Mouse (Mus musculus): ENCODE results near the gene Dnajc6. TPM values are rescaled to one million over a fixed set of nuclear protein-coding genes. Genes with fewer than 3 reads are reported as not detected.
A peak's percentile ranks its signal among the peaks of the same experiment; 100 is the strongest.

The Dnajc6 gene
- total RNA-seq, 1 experiment from 2014 or later, result not detected

- no peak for ATAC-seq (replicated peaks; ENCODE audit: insufficient number of reproducible peaks, low FRiP score, low TSS enrichment, poor library complexity, severe bottlenecking)
Measured at GRCm38 (mm10) chr4:101656056-101656455, 159.6 kb downstream of the Dnajc6 start.

- ATAC-seq (replicated peaks; ENCODE audit: insufficient number of reproducible peaks, low FRiP score, low TSS enrichment, poor library complexity, severe bottlenecking), result no peak
Measured at GRCm38 (mm10) chr4:101656956-101657570, 160.6 kb downstream of the Dnajc6 start.

- 0 out of 2 replicates have a peak, but pooled peaks have one; percentile 51 for ATAC-seq (replicated peaks; ENCODE audit: insufficient number of reproducible peaks, low FRiP score, low TSS enrichment, poor library complexity, severe bottlenecking)
Measured at GRCm38 (mm10) chr4:101664160-101664750, 167.8 kb downstream of the Dnajc6 start.

GRCm38 (mm10) chr4:101664766-101665165, 168.3 kb downstream of the Dnajc6 start:
- no peak for ATAC-seq (replicated peaks; ENCODE audit: insufficient number of reproducible peaks, low FRiP score, low TSS enrichment, poor library complexity, severe bottlenecking)

GRCm38 (mm10) chr4:101669161-101669560, 172.7 kb downstream of the Dnajc6 start:
- ATAC-seq (replicated peaks; ENCODE audit: insufficient number of reproducible peaks, low FRiP score, low TSS enrichment, poor library complexity, severe bottlenecking), result no peak

GRCm38 (mm10) chr4:101669811-101670210, 173.4 kb downstream of the Dnajc6 start:
- no peak for ATAC-seq (replicated peaks; ENCODE audit: insufficient number of reproducible peaks, low FRiP score, low TSS enrichment, poor library complexity, severe bottlenecking)

- ATAC-seq (replicated peaks; ENCODE audit: insufficient number of reproducible peaks, low FRiP score, low TSS enrichment, poor library complexity, severe bottlenecking), result no peak
Measured at GRCm38 (mm10) chr4:101674790-101675189, 178.3 kb downstream of the Dnajc6 start.

- ATAC-seq (replicated peaks; ENCODE audit: insufficient number of reproducible peaks, low FRiP score, low TSS enrichment, poor library complexity, severe bottlenecking), result no peak
Measured at GRCm38 (mm10) chr4:101675726-101676125, 179.3 kb downstream of the Dnajc6 start.

- no peak for ATAC-seq (replicated peaks; ENCODE audit: insufficient number of reproducible peaks, low FRiP score, low TSS enrichment, poor library complexity, severe bottlenecking)
Measured at GRCm38 (mm10) chr4:101682620-101683019, 186.2 kb downstream of the Dnajc6 start.

- ATAC-seq (replicated peaks; ENCODE audit: insufficient number of reproducible peaks, low FRiP score, low TSS enrichment, poor library complexity, severe bottlenecking), result no peak
Measured at GRCm38 (mm10) chr4:101683086-101683485, 186.6 kb downstream of the Dnajc6 start.

GRCm38 (mm10) chr4:101684821-101685220, 188.4 kb downstream of the Dnajc6 start:
- ATAC-seq (replicated peaks; ENCODE audit: insufficient number of reproducible peaks, low FRiP score, low TSS enrichment, poor library complexity, severe bottlenecking), result no peak

- ATAC-seq (replicated peaks; ENCODE audit: insufficient number of reproducible peaks, low FRiP score, low TSS enrichment, poor library complexity, severe bottlenecking), result no peak
Measured at GRCm38 (mm10) chr4:101686227-101686810, 189.9 kb downstream of the Dnajc6 start.

- no peak for ATAC-seq (replicated peaks; ENCODE audit: insufficient number of reproducible peaks, low FRiP score, low TSS enrichment, poor library complexity, severe bottlenecking)
Measured at GRCm38 (mm10) chr4:101689241-101689640, 192.8 kb downstream of the Dnajc6 start.

- ATAC-seq (replicated peaks; ENCODE audit: insufficient number of reproducible peaks, low FRiP score, low TSS enrichment, poor library complexity, severe bottlenecking), result no peak
Measured at GRCm38 (mm10) chr4:101689645-101690044, 193.2 kb downstream of the Dnajc6 start.

Other genes with a start within 250 kb of the Dnajc6 start
- 252 to 459 TPM (median 254 TPM) in 3 replicates for gene Jak1, start 231.4 kb upstream of the Dnajc6 start, total RNA-seq (2017)
- gene Ak4, start 77.4 kb upstream of the Dnajc6 start, total RNA-seq (2017), result 0.19 TPM in 1 of 3 replicates, not detected in the others
- 101 to 138 TPM (median 118 TPM) in 3 replicates for gene Leprot, start 151.1 kb downstream of the Dnajc6 start, total RNA-seq (2017)
- gene Lepr, start 220.8 kb downstream of the Dnajc6 start, total RNA-seq (2017), result not detected in 3 replicates

Data from monocyte, adult 5-6 weeks (primary cell).